Comparison of ENCODE assay signal across 30 mouse cellular contexts in genomic region chr1:175988912-175989311, GRCm38 (mm10). TPM values are rescaled to one million over a fixed set of nuclear protein-coding genes. Genes with fewer than 3 reads are reported as not detected.
A peak's percentile ranks its signal among the peaks of the same experiment; 100 is the strongest.
DNase-seq lines count a peak whose midpoint lies in the region; ATAC-seq and TF ChIP-seq lines count a peak whose summit lies in the region.
"Had no signal": no experiment of that assay in that cellular context is flagged by ENCODE, and none has a peak within 500 bp of the region (broad histone marks: within the 10 kb centered on the region; RNA-seq: fewer than 3 reads in every experiment).

No protein-coding gene starts in this region.

- no peak overlapping the region for H3K4me3 ChIP-seq in kidney, embryonic 16.5 days (ENCODE audit: low read length)
- H3K4me3 ChIP-seq in lung, embryonic 15.5 days: no peak overlapping the region
- H3K4me3 ChIP-seq in lung, adult 2 months (replicated peaks; ENCODE audit: extremely low read depth, low read depth, low read length): no peak overlapping the region
- no peak overlapping the region for H3K4me3 ChIP-seq in embryonic facial prominence, embryonic 14.5 days (ENCODE audit: low read depth, low read length)
- H3K4me3 ChIP-seq: embryonic facial prominence, embryonic 12.5 days; forebrain, embryonic 12.5 days; hindbrain, embryonic 13.5 days; limb, embryonic 12.5 days; liver, embryonic 12.5 days; myocyte; neural tube, embryonic 12.5 days had no signal

- WGBS in kidney, embryonic 16.5 days: 71% methylated on average over 4 of the region's 4 CpGs
- 55% methylated on average over 4 of the region's 4 CpGs for WGBS in lung, embryonic 15.5 days
- 61% methylated on average over 4 of the region's 4 CpGs for WGBS in lung, adult 2 months
- 65% methylated on average over 4 of the region's 4 CpGs for WGBS in embryonic facial prominence, embryonic 14.5 days

- no peak for TF ChIP-seq CTCF in lung, adult 2 months (IDR thresholded peaks at IDR 0.05; ENCODE audit: insufficient read depth, low read length)

- DNase-seq in frontal cortex, postnatal 14 days (ENCODE audit: low spot score in 2 of 2): no peak
- DNase-seq in kidney, postnatal 4 days: no peak
- no peak for DNase-seq in lung, adult 2 months
- peak; percentile 77 for DNase-seq in embryonic facial prominence, embryonic 14.5 days (ENCODE audit: low spot score)
- no peak for DNase-seq in T-cell, adult 2 months (ENCODE audit: low spot score)
- DNase-seq: adrenal gland, postnatal 10 days; cerebellum, adult 8-10 months; gastrocnemius, postnatal 25 days; heart, adult 11 months; heart, postnatal 4 days; liver, postnatal 0 days; right cerebral cortex, adult 18-20 months; spleen, adult 18-20 months; thymus, adult 2 months; thymus, postnatal 36 days had no signal

- no peaks in the 10 kb centered on the region for H3K36me3 ChIP-seq in kidney, embryonic 16.5 days (ENCODE audit: insufficient read depth, low read length)
- no peaks in the 10 kb centered on the region for H3K36me3 ChIP-seq in lung, embryonic 15.5 days
- no peaks in the 10 kb centered on the region for H3K36me3 ChIP-seq in embryonic facial prominence, embryonic 14.5 days (ENCODE audit: control insufficient read depth, insufficient read depth, low read length)
- H3K36me3 ChIP-seq: embryonic facial prominence, embryonic 12.5 days; forebrain, embryonic 12.5 days; G1E; limb, embryonic 12.5 days; liver, embryonic 12.5 days; neural tube, embryonic 12.5 days had no signal

- no peaks in the 10 kb centered on the region for H3K27me3 ChIP-seq in kidney, embryonic 16.5 days (ENCODE audit: insufficient read depth, low read length)
- H3K27me3 ChIP-seq in lung, embryonic 15.5 days: no peaks in the 10 kb centered on the region
- H3K27me3 ChIP-seq in embryonic facial prominence, embryonic 14.5 days (replicated peaks; ENCODE audit: control insufficient read depth, insufficient read depth, low read length): no peaks in the 10 kb centered on the region
- H3K27me3 ChIP-seq: embryonic facial prominence, embryonic 12.5 days; forebrain, embryonic 12.5 days; hindbrain, embryonic 13.5 days; limb, embryonic 12.5 days; liver, embryonic 12.5 days; neural tube, embryonic 12.5 days had no signal

- TF ChIP-seq POLR2A in lung, adult 2 months (IDR thresholded peaks at IDR 0.05; ENCODE audit: borderline replicate concordance, extremely low read depth, low read depth, low read length): no peak

- H3K9me3 ChIP-seq in kidney, embryonic 16.5 days (ENCODE audit: low read length): no peaks in the 10 kb centered on the region
- H3K9me3 ChIP-seq in lung, embryonic 15.5 days: no peaks in the 10 kb centered on the region
- no peaks in the 10 kb centered on the region for H3K9me3 ChIP-seq in embryonic facial prominence, embryonic 14.5 days (ENCODE audit: control insufficient read depth, low read length)
- H3K9me3 ChIP-seq: embryonic facial prominence, embryonic 12.5 days; forebrain, embryonic 12.5 days; hindbrain, embryonic 13.5 days; limb, embryonic 12.5 days; liver, embryonic 12.5 days; neural tube, embryonic 12.5 days had no signal

- no peaks in the 10 kb centered on the region for H3K4me1 ChIP-seq in kidney, embryonic 16.5 days (ENCODE audit: insufficient read depth, low read length)
- no peaks in the 10 kb centered on the region for H3K4me1 ChIP-seq in lung, embryonic 15.5 days
- no peaks in the 10 kb centered on the region for H3K4me1 ChIP-seq in lung, adult 2 months (ENCODE audit: control insufficient read depth, insufficient read depth, low read length)
- H3K4me1 ChIP-seq in embryonic facial prominence, embryonic 14.5 days (ENCODE audit: control insufficient read depth, insufficient read depth, low read length): no peaks in the 10 kb centered on the region
- H3K4me1 ChIP-seq: embryonic facial prominence, embryonic 12.5 days; forebrain, embryonic 12.5 days; hindbrain, embryonic 13.5 days; limb, embryonic 12.5 days; liver, embryonic 12.5 days; neural tube, embryonic 12.5 days had no signal

- no peak overlapping the region for H3K27ac ChIP-seq in kidney, embryonic 16.5 days (ENCODE audit: low read length)
- peak overlapping the region; percentile 64 for H3K27ac ChIP-seq in lung, embryonic 15.5 days
- H3K27ac ChIP-seq in embryonic facial prominence, embryonic 14.5 days (replicated peaks; ENCODE audit: low read depth, low read length): no peak overlapping the region; the same call in 1 of the 2 replicates
- H3K27ac ChIP-seq: embryonic facial prominence, embryonic 12.5 days; forebrain, embryonic 12.5 days; hindbrain, embryonic 13.5 days; limb, embryonic 12.5 days; liver, embryonic 12.5 days; neural tube, embryonic 12.5 days had no signal

- no peak overlapping the region for H3K4me2 ChIP-seq in kidney, embryonic 16.5 days (replicated peaks; ENCODE audit: low read depth, low read length)
- no peak overlapping the region for H3K4me2 ChIP-seq in lung, embryonic 15.5 days
- H3K4me2 ChIP-seq in embryonic facial prominence, embryonic 14.5 days (ENCODE audit: low read depth, low read length): no peak overlapping the region
- H3K4me2 ChIP-seq: embryonic facial prominence, embryonic 12.5 days; forebrain, embryonic 12.5 days; heart, embryonic 11.5 days; hindbrain, embryonic 13.5 days; limb, embryonic 12.5 days; liver, embryonic 12.5 days; midbrain, embryonic 11.5 days; neural tube, embryonic 12.5 days had no signal

- no peak overlapping the region for H3K9ac ChIP-seq in kidney, embryonic 16.5 days (replicated peaks; ENCODE audit: low read length)
- no peak overlapping the region for H3K9ac ChIP-seq in lung, embryonic 15.5 days
- H3K9ac ChIP-seq in embryonic facial prominence, embryonic 14.5 days (ENCODE audit: low read depth, low read length): no peak overlapping the region
- H3K9ac ChIP-seq: embryonic facial prominence, embryonic 12.5 days; forebrain, embryonic 12.5 days; hindbrain, embryonic 13.5 days; limb, embryonic 12.5 days; liver, embryonic 12.5 days; liver, postnatal 0 days; neural tube, embryonic 12.5 days had no signal

- peak; percentile 74 for ATAC-seq in frontal cortex, adult (ENCODE audit: low TSS enrichment)
- ATAC-seq in kidney, embryonic 16.5 days (ENCODE audit: low FRiP score, low TSS enrichment): peak; percentile 89
- peak; percentile 85 for ATAC-seq in lung, embryonic 15.5 days (ENCODE audit: borderline replicate concordance, extremely low read depth, low FRiP score, low TSS enrichment)
- peak; percentile 94 for ATAC-seq in embryonic facial prominence, embryonic 14.5 days (ENCODE audit: low read depth)
- ATAC-seq: intestine, postnatal 0 days; liver, embryonic 12.5 days; liver, postnatal 0 days; midbrain, embryonic 16.5 days had no signal

RNA-seq across cellular contexts. Expression of gene Rbm8a2, which starts 10.0 kb away (rescaled TPM):
- polyA plus RNA-seq in kidney, embryonic 16.5 days (2015; fragmentation: Nextera tagmentation; extraction: Ambion mirVana): 0.35 and 1.5 TPM in 2 replicates
- 0.49 and 0.72 TPM in 2 replicates for polyA plus RNA-seq in lung, embryonic 15.5 days (2015; fragmentation: Nextera tagmentation; extraction: Ambion mirVana)
- not detected in 2 replicates for polyA plus RNA-seq in lung, adult 2 months (2012; rRNA removed)
- 0.31 and 0.57 TPM in 2 replicates for polyA plus RNA-seq in embryonic facial prominence, embryonic 14.5 days (2014; fragmentation: Nextera tagmentation; extraction: Ambion mirVana)
- polyA plus RNA-seq: thymus, adult 2 months had no signal
